In genomic region chr7:75194158-75194918, GRCm38 (mm10) we compare ENCODE assay signal across 16 mouse cellular contexts.
DNase-seq lines count a peak whose midpoint lies in the region; ATAC-seq and TF ChIP-seq lines count a peak whose summit lies in the region.
"Had no signal": no experiment of that assay in that cellular context is flagged by ENCODE, and none has a peak within 500 bp of the region (broad histone marks: within the 10 kb centered on the region; RNA-seq: fewer than 3 reads in every experiment).

No protein-coding gene starts in this region.

- no peak overlapping the region for H3K27ac ChIP-seq in forebrain, embryonic 15.5 days (replicated peaks)
- no peak overlapping the region for H3K27ac ChIP-seq in forebrain, postnatal 0 days (ENCODE audit: low read depth, low read length)
- H3K27ac ChIP-seq in liver, embryonic 14.5 days: no peak overlapping the region
- H3K27ac ChIP-seq in liver, postnatal 0 days (ENCODE audit: low read depth): no peak overlapping the region
- H3K27ac ChIP-seq in hindbrain, embryonic 14.5 days: no peak overlapping the region
- H3K27ac ChIP-seq in midbrain, embryonic 14.5 days (replicated peaks; ENCODE audit: low read depth, low read length): no peak overlapping the region
- H3K27ac ChIP-seq: heart, embryonic 10.5 days; layer of hippocampus, adult 2 months had no signal

- no peaks in the 10 kb centered on the region for H3K36me3 ChIP-seq in forebrain, embryonic 15.5 days
- H3K36me3 ChIP-seq in forebrain, postnatal 0 days (ENCODE audit: insufficient read depth): no peaks in the 10 kb centered on the region
- H3K36me3 ChIP-seq in liver, embryonic 14.5 days (replicated peaks; ENCODE audit: control insufficient read depth, insufficient read depth, low read depth): no peaks in the 10 kb centered on the region
- no peaks in the 10 kb centered on the region for H3K36me3 ChIP-seq in liver, postnatal 0 days (replicated peaks; ENCODE audit: insufficient read depth, low read length)
- H3K36me3 ChIP-seq in hindbrain, embryonic 14.5 days (replicated peaks; ENCODE audit: control insufficient read depth, insufficient read depth): no peaks in the 10 kb centered on the region
- H3K36me3 ChIP-seq in midbrain, embryonic 14.5 days (ENCODE audit: control insufficient read depth, insufficient read depth, low read length): no peaks in the 10 kb centered on the region
- H3K36me3 ChIP-seq: heart, embryonic 10.5 days had no signal

- no peak overlapping the region for H3K4me2 ChIP-seq in forebrain, embryonic 15.5 days (replicated peaks)
- H3K4me2 ChIP-seq in forebrain, postnatal 0 days (ENCODE audit: low read depth): no peak overlapping the region
- no peak overlapping the region for H3K4me2 ChIP-seq in liver, embryonic 14.5 days (ENCODE audit: low read depth)
- H3K4me2 ChIP-seq in liver, postnatal 0 days (ENCODE audit: low read depth, low read length): no peak overlapping the region
- H3K4me2 ChIP-seq in hindbrain, embryonic 14.5 days (replicated peaks): no peak overlapping the region
- H3K4me2 ChIP-seq in midbrain, embryonic 14.5 days (ENCODE audit: low read length): no peak overlapping the region

- no peak for DNase-seq in forebrain, postnatal 0 days
- no peak for DNase-seq in liver, embryonic 14.5 days (ENCODE audit: low read depth in 3 of 3, low spot score in 3 of 3)
- no peak for DNase-seq in liver, postnatal 0 days
- DNase-seq in hindbrain, embryonic 14.5 days (ENCODE audit: low spot score): no peak
- DNase-seq in midbrain, embryonic 14.5 days: no peak
- no peak for DNase-seq in spleen, postnatal 14 days (ENCODE audit: low spot score in 2 of 2)
- no peak for DNase-seq in embryo, embryonic 11 days
- DNase-seq: B cell, adult 2 months; cerebellum, adult 8-10 months; lung, postnatal 14 days; thymus, postnatal 36 days had no signal

- no peaks in the 10 kb centered on the region for H3K9me3 ChIP-seq in forebrain, embryonic 15.5 days
- H3K9me3 ChIP-seq in forebrain, postnatal 0 days (ENCODE audit: low read length): no peaks in the 10 kb centered on the region
- no peaks in the 10 kb centered on the region for H3K9me3 ChIP-seq in liver, embryonic 14.5 days (ENCODE audit: control insufficient read depth, low read length)
- H3K9me3 ChIP-seq in liver, postnatal 0 days (ENCODE audit: low read length): no peaks in the 10 kb centered on the region
- H3K9me3 ChIP-seq in hindbrain, embryonic 14.5 days (ENCODE audit: control insufficient read depth, low read length): no peaks in the 10 kb centered on the region
- H3K9me3 ChIP-seq in midbrain, embryonic 14.5 days (ENCODE audit: control insufficient read depth, low read length): no peaks in the 10 kb centered on the region
- H3K9me3 ChIP-seq: heart, embryonic 10.5 days had no signal

- no peaks in the 10 kb centered on the region for H3K4me1 ChIP-seq in forebrain, embryonic 15.5 days
- H3K4me1 ChIP-seq in forebrain, postnatal 0 days (ENCODE audit: insufficient read depth): no peaks in the 10 kb centered on the region
- H3K4me1 ChIP-seq in liver, embryonic 14.5 days (replicated peaks; ENCODE audit: control insufficient read depth in 2 of 2, insufficient read depth in 2 of 2, low read length in 1 of 2): no peaks in the 10 kb centered on the region
- no peaks in the 10 kb centered on the region for H3K4me1 ChIP-seq in liver, postnatal 0 days (ENCODE audit: insufficient read depth)
- no peaks in the 10 kb centered on the region for H3K4me1 ChIP-seq in hindbrain, embryonic 14.5 days (replicated peaks; ENCODE audit: control insufficient read depth, insufficient read depth, low read length)
- H3K4me1 ChIP-seq in midbrain, embryonic 14.5 days (ENCODE audit: control insufficient read depth, insufficient read depth, low read length): no peaks in the 10 kb centered on the region
- H3K4me1 ChIP-seq: heart, embryonic 10.5 days had no signal

- TF ChIP-seq CTCF in forebrain, postnatal 0 days (IDR thresholded peaks at IDR 0.05; ENCODE audit: low read depth): no peak
- TF ChIP-seq CTCF in liver, embryonic 14.5 days (IDR thresholded peaks at IDR 0.05; ENCODE audit: low read depth): no peak
- TF ChIP-seq CTCF in liver, postnatal 0 days (IDR thresholded peaks at IDR 0.05; ENCODE audit: low read depth): no peak

- ATAC-seq in forebrain, embryonic 15.5 days (replicated peaks): peak; percentile 55; the same call in 1 of the 2 replicates
- ATAC-seq in forebrain, postnatal 0 days: no peak; the same call in 1 of the 2 replicates
- peak; percentile 21; the same call in 1 of the 2 replicates for ATAC-seq in liver, embryonic 14.5 days (ENCODE audit: insufficient read depth)
- no peak for ATAC-seq in liver, postnatal 0 days
- ATAC-seq in hindbrain, embryonic 14.5 days (ENCODE audit: low FRiP score): peak; percentile 17; the same call in 1 of the 2 replicates
- ATAC-seq in midbrain, embryonic 14.5 days (ENCODE audit: low FRiP score, low TSS enrichment): peak; percentile 34; the same call in 1 of the 2 replicates
- ATAC-seq: activated CD4-positive, CD25-positive, alpha-beta regulatory T cell, adult 4 months; intestine, postnatal 0 days had no signal

- H3K4me3 ChIP-seq in forebrain, embryonic 15.5 days: no peak overlapping the region
- H3K4me3 ChIP-seq in forebrain, postnatal 0 days (ENCODE audit: low read depth, low read length): no peak overlapping the region
- H3K4me3 ChIP-seq in liver, embryonic 14.5 days (ENCODE audit: insufficient read depth in 1 of 2, low read depth in 2 of 2, low read length in 2 of 2): no peak overlapping the region
- H3K4me3 ChIP-seq in liver, postnatal 0 days (ENCODE audit: low read depth, low read length): no peak overlapping the region
- no peak overlapping the region for H3K4me3 ChIP-seq in hindbrain, embryonic 14.5 days (replicated peaks; ENCODE audit: low read length)
- no peak overlapping the region for H3K4me3 ChIP-seq in midbrain, embryonic 14.5 days (replicated peaks; ENCODE audit: low read depth, low read length)
- H3K4me3 ChIP-seq: heart, embryonic 10.5 days; layer of hippocampus, adult 2 months had no signal

- H3K9ac ChIP-seq in forebrain, embryonic 15.5 days (replicated peaks): no peak overlapping the region
- no peak overlapping the region for H3K9ac ChIP-seq in forebrain, postnatal 0 days
- no peak overlapping the region for H3K9ac ChIP-seq in liver, embryonic 14.5 days (replicated peaks)
- H3K9ac ChIP-seq in liver, postnatal 0 days (replicated peaks): no peak overlapping the region
- H3K9ac ChIP-seq in hindbrain, embryonic 14.5 days: no peak overlapping the region
- H3K9ac ChIP-seq in midbrain, embryonic 14.5 days (replicated peaks; ENCODE audit: low read length): no peak overlapping the region

- 90% methylated on average over 4 of the region's 4 CpGs for WGBS in forebrain, embryonic 15.5 days
- 93% methylated on average over 4 of the region's 4 CpGs for WGBS in forebrain, postnatal 0 days
- 57% methylated on average over 4 of the region's 4 CpGs for WGBS in liver, embryonic 14.5 days (ENCODE audit: insufficient replicate concordance)
- WGBS in liver, postnatal 0 days (ENCODE audit: insufficient replicate concordance): 79% methylated on average over 4 of the region's 4 CpGs
- 90% methylated on average over 4 of the region's 4 CpGs for WGBS in hindbrain, embryonic 14.5 days
- WGBS in midbrain, embryonic 14.5 days: 97% methylated on average over 4 of the region's 4 CpGs

- no peak for TF ChIP-seq EP300 in liver, embryonic 14.5 days (IDR thresholded peaks at IDR 0.05; ENCODE audit: low read depth)
- TF ChIP-seq EP300 in liver, postnatal 0 days (IDR thresholded peaks at IDR 0.05; ENCODE audit: low read depth): no peak

- H3K27me3 ChIP-seq in forebrain, embryonic 15.5 days: no peaks in the 10 kb centered on the region
- H3K27me3 ChIP-seq in forebrain, postnatal 0 days (ENCODE audit: insufficient read depth, low read length): no peaks in the 10 kb centered on the region
- no peaks in the 10 kb centered on the region for H3K27me3 ChIP-seq in liver, embryonic 14.5 days (ENCODE audit: control insufficient read depth, insufficient read depth, low read length)
- H3K27me3 ChIP-seq in liver, postnatal 0 days (ENCODE audit: insufficient read depth, low read length): no peaks in the 10 kb centered on the region
- H3K27me3 ChIP-seq in hindbrain, embryonic 14.5 days (ENCODE audit: control insufficient read depth, insufficient read depth, low read length): no peaks in the 10 kb centered on the region
- no peaks in the 10 kb centered on the region for H3K27me3 ChIP-seq in midbrain, embryonic 14.5 days (ENCODE audit: control insufficient read depth, insufficient read depth, low read length)

Comparison
In these comparisons a context has a peak if more than half of its experiments do, and no peak if none do; other contexts are left out.
1. ATAC-seq: peak in forebrain, embryonic 15.5 days (single experiment), liver, embryonic 14.5 days (single experiment), hindbrain, embryonic 14.5 days (single experiment) and midbrain, embryonic 14.5 days (single experiment); none in forebrain, postnatal 0 days (single experiment) and liver, postnatal 0 days (single experiment).